Mouse (Mus musculus) heart, adult 2 months (tissue): Measurements from ENCODE around the gene Tgfb1.
A peak's percentile ranks its signal among the peaks of the same experiment; 100 is the strongest.

Source experiments
- CTCF ChIP-seq: fragments of 200-600 bp; IDR thresholded peaks from 2 replicates; pipeline ENCODE4 v1.8.1; 2022; ENCODE audit warnings: antibody characterized with exemption, mild to moderate bottlenecking, moderate library complexity
- EP300 ChIP-seq: fragments of 200-500 bp; IDR thresholded peaks from 2 replicates; pipeline ENCODE4 v1.6.1; 2011; ENCODE audit warnings: low read depth, low read length, control low read depth; ENCODE audit not compliant: insufficient read depth
- POLR2A ChIP-seq: fragments of 200-500 bp; IDR thresholded peaks from 2 replicates; pipeline ENCODE4 v1.6.1; 2011; ENCODE audit warnings: mild to moderate bottlenecking, low read depth, low read length, control low read depth; ENCODE audit not compliant: insufficient read depth

- peak; percentile 99; the same call in 1 of the 2 replicates for TF ChIP-seq CTCF
- no peak for TF ChIP-seq EP300
- TF ChIP-seq POLR2A: peak; percentile 52
These were observed at the start of gene Tgfb1 for GRCm38 (mm10) chr7:25686680-25687531.
